ENCODE assay signal across 8 mouse cellular contexts in genomic region chr8:120563348-120563724, GRCm38 (mm10). TPM values are rescaled to one million over a fixed set of nuclear protein-coding genes. Genes with fewer than 3 reads are reported as not detected.
DNase-seq lines count a peak whose midpoint lies in the region; ATAC-seq and TF ChIP-seq lines count a peak whose summit lies in the region.

No protein-coding gene starts in this region.

- peaks cover 49% of the 10 kb centered on the region for H3K36me3 ChIP-seq in heart, embryonic 13.5 days
- peaks cover 32% of the 10 kb centered on the region for H3K36me3 ChIP-seq in heart, postnatal 0 days (replicated peaks; ENCODE audit: control insufficient read depth, insufficient read depth, low read length)
- H3K36me3 ChIP-seq in midbrain, embryonic 10.5 days, result peaks cover 55% of the 10 kb centered on the region

- peaks cover 85% of the 10 kb centered on the region for H3K4me1 ChIP-seq in heart, embryonic 13.5 days
- H3K4me1 ChIP-seq in heart, postnatal 0 days (ENCODE audit: control insufficient read depth, insufficient read depth), result peaks cover 26% of the 10 kb centered on the region
- peaks cover 93% of the 10 kb centered on the region for H3K4me1 ChIP-seq in midbrain, embryonic 10.5 days

- peak overlapping the region; percentile 75 for H3K9ac ChIP-seq in heart, embryonic 13.5 days
- H3K9ac ChIP-seq in heart, postnatal 0 days (replicated peaks; ENCODE audit: low read depth, low read length), result no peak overlapping the region

- no peaks in the 10 kb centered on the region for H3K9me3 ChIP-seq in heart, embryonic 13.5 days
- no peaks in the 10 kb centered on the region for H3K9me3 ChIP-seq in heart, postnatal 0 days (replicated peaks; ENCODE audit: control insufficient read depth, low read length)
- no peaks in the 10 kb centered on the region for H3K9me3 ChIP-seq in midbrain, embryonic 10.5 days (replicated peaks)

- ATAC-seq in heart, embryonic 13.5 days (ENCODE audit: extremely low read depth, insufficient number of reproducible peaks, low FRiP score, low TSS enrichment), result no peak
- ATAC-seq in heart, postnatal 0 days (ENCODE audit: insufficient read depth, low read depth), result no peak

- peak overlapping the region; percentile 57 for H3K4me2 ChIP-seq in heart, embryonic 13.5 days
- peak overlapping the region; percentile 46 for H3K4me2 ChIP-seq in heart, postnatal 0 days (ENCODE audit: low read depth, low read length)

- H3K27me3 ChIP-seq in heart, embryonic 13.5 days (replicated peaks), result no peaks in the 10 kb centered on the region
- H3K27me3 ChIP-seq in heart, postnatal 0 days (ENCODE audit: control insufficient read depth, insufficient read depth, low read length), result no peaks in the 10 kb centered on the region
- H3K27me3 ChIP-seq in midbrain, embryonic 10.5 days (ENCODE audit: low read depth, poor library complexity, severe bottlenecking), result 0 out of 2 replicates have a peak, but pooled peaks cover 6% of the 10 kb centered on the region

- DNase-seq in heart, adult 8-10 months (ENCODE audit: low spot score), result no peak
- DNase-seq in NIH3T3 (ENCODE audit: low read depth), result peak; percentile 79
- no peak for DNase-seq in heart, postnatal 0 days (ENCODE audit: low spot score)
- DNase-seq in midbrain, embryonic 10.5 days (ENCODE audit: low spot score), result peak; percentile 46
- DNase-seq in adrenal gland, postnatal 25 days, result no peak
- no peak for DNase-seq in urinary bladder, postnatal 25 days (ENCODE audit: low spot score)
- no peak for DNase-seq in c-Kit-positive CD71-positive TER-119-positive erythroid progenitor cells, embryonic 14.5 days (ENCODE audit: low spot score)

- H3K4me3 ChIP-seq in heart, embryonic 13.5 days, result peak overlapping the region; percentile 19; the same call in 1 of the 2 replicates
- no peak overlapping the region for H3K4me3 ChIP-seq in heart, postnatal 0 days (ENCODE audit: low read depth, low read length)
- H3K4me3 ChIP-seq in midbrain, embryonic 10.5 days, result peak overlapping the region; percentile 29; the same call in 1 of the 2 replicates

- TF ChIP-seq CTCF in heart, postnatal 0 days (IDR thresholded peaks at IDR 0.05; ENCODE audit: low read depth), result no peak

- no peak for TF ChIP-seq EP300 in heart, postnatal 0 days (IDR thresholded peaks at IDR 0.05; ENCODE audit: low read depth)

- WGBS in heart, embryonic 13.5 days, result 9% methylated on average over 8 of the region's 8 CpGs
- WGBS in heart, postnatal 0 days, result 10% methylated on average over 8 of the region's 8 CpGs
- 17% methylated on average over 8 of the region's 8 CpGs for WGBS in midbrain, embryonic 10.5 days

- peak overlapping the region; percentile 98 for H3K27ac ChIP-seq in heart, embryonic 13.5 days (replicated peaks)
- H3K27ac ChIP-seq in heart, postnatal 0 days (ENCODE audit: low read depth), result peak overlapping the region; percentile 84
- H3K27ac ChIP-seq in midbrain, embryonic 10.5 days (replicated peaks), result peak overlapping the region; percentile 77

RNA-seq across cellular contexts. Expression of gene Gins2, which starts 25.8 kb away (rescaled TPM):
- 79.8 and 80.4 TPM in 2 replicates for polyA plus RNA-seq in heart, embryonic 13.5 days (2015; fragmentation: Nextera tagmentation; extraction: Ambion mirVana)
- 1 to 10 TPM in 3 of 4 experiments, under 1 TPM in 1; 0.98 to 1.7 (median 1.7) TPM for total RNA-seq in heart, adult 8-10 months (2022)
- 29.8 and 52.1 TPM in 2 replicates for total RNA-seq in heart, postnatal 0 days (2014; rRNA removed; ENCODE audit: low replicate concordance)
- polyA plus RNA-seq in heart, postnatal 0 days (2015; fragmentation: Nextera tagmentation; extraction: Ambion mirVana), result 19.3 and 23.8 TPM in 2 replicates
- 162 and 192 TPM in 2 replicates for polyA plus RNA-seq in midbrain, embryonic 10.5 days (2016; fragmentation: Nextera tagmentation; extraction: Ambion mirVana)
- total RNA-seq in adrenal gland, postnatal 25 days (2021), result 12.2 and 12.4 TPM in 2 replicates

Comparison
In these comparisons a context has a peak if more than half of its experiments do, and no peak if none do; other contexts are left out.
1. DNase-seq: peak in NIH3T3 (single experiment) and midbrain, embryonic 10.5 days (single experiment); none in heart, adult 8-10 months (single experiment), heart, postnatal 0 days (single experiment), adrenal gland, postnatal 25 days (single experiment), urinary bladder, postnatal 25 days (single experiment) and c-Kit-positive CD71-positive TER-119-positive erythroid progenitor cells, embryonic 14.5 days (single experiment).
2. Peak in every context shown above with its lines, with median percentiles within 50 percentile points of each other: H3K27ac ChIP-seq.